Mouse (Mus musculus) cerebellum, postnatal 36 days (tissue): Measurements from ENCODE around the gene Gm13124.
"Not testable (repeated sequence)": the region's sequence is repeated elsewhere in the genome, so short reads cannot be mapped to it uniquely, and the experiment has no call there.

Experiments
- DNase-seq, 2 experiments: peaks; one replicate each; pipeline ENCODE4 v3.0.0; 2021 to 2022; ENCODE audit warnings: mixed read lengths in 2 of 2

The Gm13124 gene

DNA sequence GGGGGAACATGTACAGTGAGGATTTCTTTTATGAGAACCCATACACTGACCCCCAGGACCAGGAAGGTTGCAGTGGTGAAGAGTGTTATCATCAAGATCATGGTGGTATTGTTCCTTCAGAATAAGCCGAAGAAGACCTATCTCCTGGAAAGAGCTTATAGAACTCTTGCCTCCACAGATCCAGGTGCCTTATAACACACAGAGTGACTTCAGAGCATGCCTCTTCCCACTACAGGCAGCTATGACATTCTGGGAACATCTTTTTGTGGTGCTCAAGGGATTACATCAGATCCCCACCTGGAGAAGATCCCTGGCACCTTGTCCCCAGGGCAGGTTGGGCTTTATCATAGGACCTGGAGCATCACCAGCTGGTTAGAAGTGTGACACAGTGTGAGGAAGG is at the start of gene Gm13124:
Gene Gm13124 (minus strand): TSS at position 101 of the 400 bp plus-strand sequence.
- DNase-seq: no peak

GRCm38 (mm10) chr4:144614586-144614985 is 49.7 kb upstream of the Gm13124 start:
- no peak for DNase-seq

DNA sequence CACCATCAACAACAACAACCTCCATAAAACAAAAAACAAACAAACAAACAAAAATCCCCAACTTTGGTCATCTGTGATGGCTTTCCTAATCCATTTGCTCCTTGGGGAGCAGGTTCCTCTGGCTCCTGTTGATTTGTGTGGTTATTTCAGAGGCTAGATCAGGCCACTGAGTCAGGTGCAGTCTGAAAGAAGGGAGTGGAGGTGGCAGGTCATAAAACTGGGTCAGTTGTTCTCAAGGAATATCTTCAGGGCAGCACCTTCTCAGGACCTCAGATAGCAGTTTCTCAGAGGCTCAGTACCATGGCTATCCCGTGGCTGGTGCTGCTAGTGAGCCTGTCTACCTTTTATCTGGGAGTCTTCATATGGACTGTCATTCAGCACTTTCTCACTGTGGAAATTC is 48.5 kb upstream of the Gm13124 start, which contains the start of gene Aadacl4:
Gene Aadacl4 (plus strand): TSS at position 301 of the 400 bp plus-strand sequence.
- no peak for DNase-seq

DNA sequence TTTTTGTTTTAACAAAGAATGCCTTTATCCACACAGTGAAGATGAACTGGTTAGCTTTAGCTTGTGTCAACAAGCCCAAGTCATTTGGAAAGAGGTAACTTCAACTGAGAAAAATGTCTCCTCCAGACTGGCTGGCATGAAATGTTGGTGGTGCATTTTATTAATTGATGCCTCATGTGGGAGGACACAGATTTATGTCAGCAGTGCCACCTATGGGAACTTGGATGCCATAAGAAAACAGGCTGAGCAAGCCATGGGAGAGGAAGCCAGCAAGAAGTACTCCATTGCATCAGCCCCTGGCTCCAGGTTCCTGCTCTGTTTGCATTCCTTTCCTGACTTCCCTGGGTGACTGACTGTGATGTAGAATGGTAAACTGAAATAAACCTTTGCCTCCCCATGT is 27.9 kb upstream of the Gm13124 start:
- DNase-seq: no peak

GRCm38 (mm10) chr4:144586207-144586606 is 21.3 kb upstream of the Gm13124 start:
- DNase-seq: not testable (repeated sequence)

- DNase-seq: no peak
Observed at GRCm38 (mm10) chr4:144567752-144568151, 2.8 kb upstream of the Gm13124 start.

- no peak for DNase-seq
Observed at GRCm38 (mm10) chr4:144561205-144561604, 3.7 kb downstream of the Gm13124 start.

DNA sequence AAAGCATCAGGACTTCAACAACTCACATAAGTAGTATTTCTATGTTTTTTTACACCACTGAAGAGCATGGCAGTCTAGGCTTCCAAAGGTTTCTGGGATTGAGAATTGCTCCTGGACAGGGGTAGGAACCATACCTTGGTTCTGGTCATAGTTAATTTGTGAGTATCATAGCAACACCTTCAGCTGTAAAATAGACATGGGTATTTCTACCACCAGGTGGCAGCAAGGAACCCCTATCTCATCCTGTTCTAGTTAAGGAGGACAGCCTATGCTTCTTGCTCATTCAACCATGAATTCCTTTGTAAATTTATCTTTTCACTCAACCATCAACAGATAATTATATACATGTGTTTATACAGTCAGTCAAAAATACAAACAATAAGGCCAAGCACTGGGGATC is 5.1 kb downstream of the Gm13124 start:
- DNase-seq: no peak

DNA sequence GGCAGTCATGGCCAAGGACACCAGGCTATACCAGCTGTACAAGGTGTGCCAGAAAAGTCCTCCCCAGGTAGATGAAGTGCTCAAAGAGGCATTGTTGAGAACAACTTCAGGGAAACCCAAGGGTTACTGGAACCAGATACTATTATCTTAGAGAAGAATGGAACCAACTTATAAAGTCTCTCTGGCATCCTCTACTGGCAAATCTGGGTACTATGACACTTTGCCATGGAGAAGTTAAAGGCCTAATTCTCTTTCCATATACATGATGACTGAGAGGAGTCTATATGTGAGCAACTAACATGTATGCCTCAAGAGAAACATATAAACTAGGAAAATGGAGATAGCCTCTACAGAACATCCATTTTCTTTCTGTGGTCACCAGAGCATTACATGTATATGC is 13.8 kb downstream of the Gm13124 start:
- DNase-seq: no peak

DNA sequence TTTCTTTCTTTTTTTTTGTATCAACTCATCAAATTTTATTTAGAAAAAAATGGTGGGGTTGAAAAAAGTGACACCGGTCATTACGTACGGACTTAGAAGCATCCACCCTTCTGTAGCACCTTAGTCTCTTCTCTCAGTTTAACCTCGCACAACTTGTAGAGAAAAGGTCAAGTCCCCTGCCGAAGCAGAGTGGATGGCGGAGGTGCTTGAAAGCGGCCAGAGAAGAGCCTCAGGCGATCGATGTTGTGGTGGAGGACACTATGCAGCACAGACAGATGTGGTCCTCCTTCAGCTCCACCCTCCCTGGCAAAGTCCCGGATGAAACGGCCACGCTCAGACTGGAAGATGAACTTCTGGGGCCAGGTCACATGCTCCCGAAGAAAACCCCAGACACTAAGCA is 19.6 kb downstream of the Gm13124 start:
- DNase-seq: not testable (repeated sequence)

DNA sequence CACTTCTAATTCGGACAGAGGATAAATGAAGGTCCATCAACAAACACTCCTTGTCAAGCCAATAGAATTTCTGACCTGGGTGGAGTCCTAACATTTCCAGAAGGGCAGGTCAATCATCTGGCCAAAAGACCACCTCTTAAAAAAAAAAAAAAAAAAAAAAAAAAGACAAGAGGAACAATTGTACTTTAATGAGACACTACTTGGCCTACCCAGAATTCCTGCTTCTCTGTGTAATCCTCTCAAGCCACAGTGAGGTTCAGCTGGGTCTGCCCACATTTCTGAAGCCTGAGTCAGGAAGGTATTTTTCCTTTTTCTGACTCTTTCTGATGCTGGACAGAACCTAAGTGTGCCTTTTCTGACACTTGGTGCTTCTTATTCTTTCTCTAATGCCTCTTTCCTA is 20.2 kb downstream of the Gm13124 start:
- no peak for DNase-seq

DNA sequence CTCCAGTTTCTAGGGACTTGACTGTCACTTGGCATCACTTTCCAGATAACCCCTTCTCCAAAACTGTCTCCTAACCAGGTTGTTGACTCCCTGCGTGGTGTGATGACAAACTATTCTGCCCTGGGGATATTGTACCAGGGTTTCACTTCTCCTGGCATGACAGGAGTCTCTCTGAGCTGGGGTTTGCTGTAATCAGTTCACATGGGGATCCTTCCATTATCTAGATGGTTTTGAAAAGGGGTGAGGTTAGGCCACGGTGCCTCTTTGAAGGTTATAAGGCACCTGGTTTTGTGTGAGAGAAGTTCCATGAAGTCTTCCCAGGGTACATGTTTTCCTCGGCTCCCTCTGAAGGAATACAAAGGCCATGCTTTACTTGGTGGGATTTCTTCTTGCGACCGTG is 45.4 kb downstream of the Gm13124 start, which contains the start of gene 9430007A20Rik:
Gene 9430007A20Rik (plus strand): TSS at position 301 of the 400 bp plus-strand sequence.
- no peak for DNase-seq

- no peak for DNase-seq
Observed at GRCm38 (mm10) chr4:144506518-144506917, 58.4 kb downstream of the Gm13124 start.
